Mouse (Mus musculus): Measurements from ENCODE around the gene A830018L16Rik.
"Not testable (repeated sequence)": the region's sequence is repeated elsewhere in the genome, so short reads cannot be mapped to it uniquely, and the experiment has no call there.

The A830018L16Rik gene

GRCm38 (mm10) chr1:12008789-12009550 is 595.1 kb downstream of the A830018L16Rik start:
- no peak for DNase-seq

GRCm38 (mm10) chr1:12009551-12009846 is 595.6 kb downstream of the A830018L16Rik start:
- no peak for DNase-seq

- no peak for DNase-seq
These were observed 596.7 kb downstream of the A830018L16Rik start for GRCm38 (mm10) chr1:12010607-12011006.

GRCm38 (mm10) chr1:12020646-12021045 is 606.7 kb downstream of the A830018L16Rik start:
- not testable (repeated sequence) for DNase-seq
